32 mouse cellular contexts compared by ENCODE assay signal in genomic region chr10:16619584-16619983, GRCm38 (mm10).
"Had no signal": no experiment of that assay in that cellular context is flagged by ENCODE, and none has a peak within 500 bp of the region (broad histone marks: within the 10 kb centered on the region; RNA-seq: fewer than 3 reads in every experiment).

No protein-coding gene starts in this region.

- H3K27ac ChIP-seq: heart, embryonic 10.5 days; heart, embryonic 13.5 days; heart, embryonic 15.5 days; hindbrain, embryonic 10.5 days; hindbrain, embryonic 12.5 days; hindbrain, embryonic 13.5 days; hindbrain, embryonic 14.5 days; hindbrain, embryonic 15.5 days; hindbrain, postnatal 0 days; intestine, embryonic 15.5 days; kidney, embryonic 15.5 days; kidney, postnatal 0 days; layer of hippocampus, adult 2 months; left cerebral cortex, adult 2 months had no signal

- H3K9me3 ChIP-seq: heart, embryonic 10.5 days; heart, embryonic 13.5 days; heart, embryonic 15.5 days; hindbrain, embryonic 10.5 days; hindbrain, embryonic 13.5 days; intestine, embryonic 15.5 days had no signal

- DNase-seq: heart, postnatal 10 days; heart, postnatal 14 days; heart, postnatal 36 days; heart, postnatal 4 days; kidney, adult 11 months; kidney, adult 18-20 months; kidney, adult 2 months; kidney, adult 8-10 months; kidney, adult 9 months; kidney, postnatal 10 days; kidney, postnatal 14 days; kidney, postnatal 25 days; kidney, postnatal 36 days; kidney, postnatal 4 days; layer of hippocampus, adult 9-11 months; layer of hippocampus, postnatal 36 days had no signal

- H3K4me3 ChIP-seq: heart, embryonic 10.5 days; heart, embryonic 12.5 days; heart, embryonic 13.5 days; heart, embryonic 15.5 days; hindbrain, embryonic 10.5 days; hindbrain, embryonic 12.5 days; hindbrain, embryonic 13.5 days; hindbrain, embryonic 15.5 days; intestine, embryonic 15.5 days; kidney, embryonic 15.5 days; layer of hippocampus, adult 2 months; left cerebral cortex, adult 2 months had no signal

- H3K9ac ChIP-seq: heart, embryonic 12.5 days; heart, embryonic 13.5 days; heart, embryonic 15.5 days; hindbrain, embryonic 12.5 days; hindbrain, embryonic 13.5 days; hindbrain, embryonic 14.5 days; hindbrain, embryonic 15.5 days; intestine, embryonic 15.5 days; kidney, embryonic 15.5 days had no signal

- H3K36me3 ChIP-seq: heart, embryonic 10.5 days; heart, embryonic 12.5 days; heart, embryonic 13.5 days; heart, embryonic 15.5 days; hindbrain, embryonic 10.5 days; hindbrain, embryonic 12.5 days; hindbrain, embryonic 13.5 days; hindbrain, embryonic 15.5 days; intestine, embryonic 15.5 days; kidney, embryonic 15.5 days had no signal

- H3K4me1 ChIP-seq: heart, embryonic 10.5 days; heart, embryonic 12.5 days; heart, embryonic 13.5 days; heart, embryonic 15.5 days; hindbrain, embryonic 10.5 days; hindbrain, embryonic 12.5 days; hindbrain, embryonic 13.5 days; hindbrain, embryonic 15.5 days; intestine, embryonic 15.5 days; kidney, embryonic 15.5 days had no signal

- H3K4me2 ChIP-seq: heart, embryonic 11.5 days; heart, embryonic 12.5 days; heart, embryonic 13.5 days; heart, embryonic 15.5 days; hindbrain, embryonic 12.5 days; hindbrain, embryonic 13.5 days; hindbrain, embryonic 14.5 days; hindbrain, embryonic 15.5 days; intestine, embryonic 15.5 days; kidney, embryonic 15.5 days had no signal

- H3K27me3 ChIP-seq: heart, embryonic 12.5 days; heart, embryonic 13.5 days; heart, embryonic 15.5 days; hindbrain, embryonic 12.5 days; hindbrain, embryonic 13.5 days; hindbrain, embryonic 15.5 days; intestine, embryonic 15.5 days; kidney, embryonic 15.5 days had no signal
